Mouse (Mus musculus): Measurements from ENCODE around the gene Kcnc3. TPM values are rescaled to one million over a fixed set of nuclear protein-coding genes. Genes with fewer than 3 reads are reported as not detected.

Gene Kcnc3
- polyA plus RNA-seq, 1 experiment from 2014 or later, result 0.22 TPM

- 51% methylated on average over 6 of the region's 6 CpGs for WGBS
- ATAC-seq (replicated peaks; ENCODE audit: low FRiP score) (no peak), DNase-seq (ENCODE audit: low spot score) (no peak)
- no peaks in the 10 kb centered on the region for H3K36me3 ChIP-seq (ENCODE audit: control insufficient read depth, insufficient read depth, low read length)
- no peaks in the 10 kb centered on the region for H3K9me3 ChIP-seq (ENCODE audit: control insufficient read depth, low read length)
- H3K27me3 ChIP-seq (replicated peaks; ENCODE audit: control insufficient read depth, insufficient read depth, low read length), result peaks cover 33% of the 10 kb centered on the region
- H3K4me2 ChIP-seq, result no peak overlapping the region
- H3K4me1 ChIP-seq (replicated peaks; ENCODE audit: control insufficient read depth, insufficient read depth, low read length), result no peaks in the 10 kb centered on the region
- no peak overlapping the region for H3K27ac ChIP-seq (ENCODE audit: low read depth, low read length)
- H3K9ac ChIP-seq (ENCODE audit: low read depth, low read length), result no peak overlapping the region
- H3K4me3 ChIP-seq (ENCODE audit: low read depth, low read length), result no peak overlapping the region
Measured at GRCm38 (mm10) chr7:44581637-44582036, 8.8 kb upstream of the Kcnc3 start.

- Histone ChIP-seq H3K4me1 (replicated peaks; ENCODE audit: control insufficient read depth, insufficient read depth, low read length) (no peaks in the 10 kb centered on the region), H3K4me2 (no peak overlapping the region), H3K9ac (ENCODE audit: low read depth, low read length) (no peak overlapping the region), H3K27me3 (replicated peaks; ENCODE audit: control insufficient read depth, insufficient read depth, low read length) (peaks cover 43% of the 10 kb centered on the region), H3K36me3 (ENCODE audit: control insufficient read depth, insufficient read depth, low read length) (no peaks in the 10 kb centered on the region), H3K4me3 (ENCODE audit: low read depth, low read length) (no peak overlapping the region), H3K27ac (ENCODE audit: low read depth, low read length) (no peak overlapping the region), H3K9me3 (ENCODE audit: control insufficient read depth, low read length) (no peaks in the 10 kb centered on the region)
- DNase-seq (ENCODE audit: low spot score), result no peak
- ATAC-seq (replicated peaks; ENCODE audit: low FRiP score), result no peak
- 49% methylated on average over 5 of the region's 5 CpGs for WGBS
Measured at GRCm38 (mm10) chr7:44582709-44583108, 7.8 kb upstream of the Kcnc3 start.

- Histone ChIP-seq H3K36me3 (ENCODE audit: control insufficient read depth, insufficient read depth, low read length) (no peaks in the 10 kb centered on the region), H3K4me2 (no peak overlapping the region), H3K27me3 (replicated peaks; ENCODE audit: control insufficient read depth, insufficient read depth, low read length) (peaks cover 48% of the 10 kb centered on the region), H3K9me3 (ENCODE audit: control insufficient read depth, low read length) (no peaks in the 10 kb centered on the region), H3K4me3 (ENCODE audit: low read depth, low read length) (no peak overlapping the region), H3K27ac (ENCODE audit: low read depth, low read length) (no peak overlapping the region), H3K4me1 (replicated peaks; ENCODE audit: control insufficient read depth, insufficient read depth, low read length) (no peaks in the 10 kb centered on the region), H3K9ac (ENCODE audit: low read depth, low read length) (no peak overlapping the region)
- no peak for DNase-seq (ENCODE audit: low spot score)
- ATAC-seq (replicated peaks; ENCODE audit: low FRiP score), result no peak
- 64% methylated on average over 1 of the region's 1 CpGs for WGBS
Measured at GRCm38 (mm10) chr7:44583146-44583545, 7.3 kb upstream of the Kcnc3 start.

- H3K36me3 ChIP-seq (ENCODE audit: control insufficient read depth, insufficient read depth, low read length), result no peaks in the 10 kb centered on the region
- H3K9me3 ChIP-seq (ENCODE audit: control insufficient read depth, low read length), result no peaks in the 10 kb centered on the region
- peaks cover 3% of the 10 kb centered on the region; the same call in 1 of the 2 replicates for H3K4me1 ChIP-seq (replicated peaks; ENCODE audit: control insufficient read depth, insufficient read depth, low read length)
- peaks cover 60% of the 10 kb centered on the region for H3K27me3 ChIP-seq (replicated peaks; ENCODE audit: control insufficient read depth, insufficient read depth, low read length)
- no peak overlapping the region for H3K9ac ChIP-seq (ENCODE audit: low read depth, low read length)
- ATAC-seq (replicated peaks; ENCODE audit: low FRiP score) (no peak), DNase-seq (ENCODE audit: low spot score) (no peak)
- no peak overlapping the region for H3K4me2 ChIP-seq
- WGBS, result 50% methylated on average over 4 of the region's 4 CpGs
- H3K4me3 ChIP-seq (ENCODE audit: low read depth, low read length), result no peak overlapping the region
- H3K27ac ChIP-seq (ENCODE audit: low read depth, low read length), result no peak overlapping the region
Measured at GRCm38 (mm10) chr7:44584265-44584804, 6.1 kb upstream of the Kcnc3 start.

GRCm38 (mm10) chr7:44584921-44585320 is 5.5 kb upstream of the Kcnc3 start:
- Histone ChIP-seq H3K4me2 (no peak overlapping the region), H3K36me3 (ENCODE audit: control insufficient read depth, insufficient read depth, low read length) (no peaks in the 10 kb centered on the region), H3K9ac (ENCODE audit: low read depth, low read length) (no peak overlapping the region), H3K4me3 (ENCODE audit: low read depth, low read length) (no peak overlapping the region), H3K27ac (ENCODE audit: low read depth, low read length) (no peak overlapping the region), H3K27me3 (replicated peaks; ENCODE audit: control insufficient read depth, insufficient read depth, low read length) (peaks cover 66% of the 10 kb centered on the region), H3K4me1 (replicated peaks; ENCODE audit: control insufficient read depth, insufficient read depth, low read length) (peaks cover 3% of the 10 kb centered on the region; the same call in 1 of the 2 replicates), H3K9me3 (ENCODE audit: control insufficient read depth, low read length) (no peaks in the 10 kb centered on the region)
- 81% methylated on average over 6 of the region's 6 CpGs for WGBS
- DNase-seq (ENCODE audit: low spot score), result no peak
- no peak for ATAC-seq (replicated peaks; ENCODE audit: low FRiP score)

- Histone ChIP-seq H3K27ac (ENCODE audit: low read depth, low read length) (no peak overlapping the region), H3K9me3 (ENCODE audit: control insufficient read depth, low read length) (no peaks in the 10 kb centered on the region), H3K9ac (ENCODE audit: low read depth, low read length) (no peak overlapping the region), H3K27me3 (replicated peaks; ENCODE audit: control insufficient read depth, insufficient read depth, low read length) (peaks cover 69% of the 10 kb centered on the region), H3K4me2 (no peak overlapping the region), H3K36me3 (ENCODE audit: control insufficient read depth, insufficient read depth, low read length) (no peaks in the 10 kb centered on the region), H3K4me1 (replicated peaks; ENCODE audit: control insufficient read depth, insufficient read depth, low read length) (peaks cover 3% of the 10 kb centered on the region; the same call in 1 of the 2 replicates), H3K4me3 (ENCODE audit: low read depth, low read length) (no peak overlapping the region)
- ATAC-seq (replicated peaks; ENCODE audit: low FRiP score) (no peak), DNase-seq (ENCODE audit: low spot score) (no peak)
- WGBS, result 77% methylated on average over 6 of the region's 6 CpGs
Measured at GRCm38 (mm10) chr7:44585606-44586005, 4.9 kb upstream of the Kcnc3 start.

- ATAC-seq (replicated peaks; ENCODE audit: low FRiP score) (no peak), DNase-seq (ENCODE audit: low spot score) (no peak)
- H3K9ac ChIP-seq (ENCODE audit: low read depth, low read length), result no peak overlapping the region
- no peaks in the 10 kb centered on the region for H3K36me3 ChIP-seq (ENCODE audit: control insufficient read depth, insufficient read depth, low read length)
- H3K4me2 ChIP-seq, result peak overlapping the region; percentile 45
- H3K4me1 ChIP-seq (replicated peaks; ENCODE audit: control insufficient read depth, insufficient read depth, low read length), result peaks cover 3% of the 10 kb centered on the region; the same call in 1 of the 2 replicates
- no peak overlapping the region for H3K27ac ChIP-seq (ENCODE audit: low read depth, low read length)
- peaks cover 78% of the 10 kb centered on the region for H3K27me3 ChIP-seq (replicated peaks; ENCODE audit: control insufficient read depth, insufficient read depth, low read length)
- H3K9me3 ChIP-seq (ENCODE audit: control insufficient read depth, low read length), result no peaks in the 10 kb centered on the region
- 16% methylated on average over 19 of the region's 19 CpGs for WGBS
- H3K4me3 ChIP-seq (ENCODE audit: low read depth, low read length), result peak overlapping the region; percentile 20; the same call in 1 of the 2 replicates
Measured at GRCm38 (mm10) chr7:44586518-44586917, 3.9 kb upstream of the Kcnc3 start.

- ATAC-seq (replicated peaks; ENCODE audit: low FRiP score), result no peak
- Histone ChIP-seq H3K27me3 (replicated peaks; ENCODE audit: control insufficient read depth, insufficient read depth, low read length) (peaks cover 81% of the 10 kb centered on the region), H3K4me2 (peak overlapping the region; percentile 45)
Measured at GRCm38 (mm10) chr7:44586930-44587329, 3.5 kb upstream of the Kcnc3 start.

GRCm38 (mm10) chr7:44587676-44588075 is 2.8 kb upstream of the Kcnc3 start:
- Histone ChIP-seq H3K4me3 (ENCODE audit: low read depth, low read length) (peak overlapping the region; percentile 7; the same call in 1 of the 2 replicates), H3K27ac (ENCODE audit: low read depth, low read length) (no peak overlapping the region), H3K9me3 (ENCODE audit: control insufficient read depth, low read length) (no peaks in the 10 kb centered on the region), H3K4me1 (replicated peaks; ENCODE audit: control insufficient read depth, insufficient read depth, low read length) (peaks cover 3% of the 10 kb centered on the region; the same call in 1 of the 2 replicates), H3K4me2 (no peak overlapping the region), H3K27me3 (replicated peaks; ENCODE audit: control insufficient read depth, insufficient read depth, low read length) (peaks cover 84% of the 10 kb centered on the region), H3K36me3 (ENCODE audit: control insufficient read depth, insufficient read depth, low read length) (no peaks in the 10 kb centered on the region), H3K9ac (ENCODE audit: low read depth, low read length) (no peak overlapping the region)
- no peak for DNase-seq (ENCODE audit: low spot score)
- WGBS, result 39% methylated on average over 6 of the region's 6 CpGs
- no peak for ATAC-seq (replicated peaks; ENCODE audit: low FRiP score)

More at GRCm38 (mm10) chr7:44586930-44587329, 3.5 kb upstream of the Kcnc3 start:
- H3K4me3 ChIP-seq (ENCODE audit: low read depth, low read length), result peak overlapping the region; percentile 20; the same call in 1 of the 2 replicates
- H3K9ac ChIP-seq (ENCODE audit: low read depth, low read length), result no peak overlapping the region
- H3K4me1 ChIP-seq (replicated peaks; ENCODE audit: control insufficient read depth, insufficient read depth, low read length), result peaks cover 3% of the 10 kb centered on the region; the same call in 1 of the 2 replicates
- H3K9me3 ChIP-seq (ENCODE audit: control insufficient read depth, low read length), result no peaks in the 10 kb centered on the region
- no peak overlapping the region for H3K27ac ChIP-seq (ENCODE audit: low read depth, low read length)
- no peaks in the 10 kb centered on the region for H3K36me3 ChIP-seq (ENCODE audit: control insufficient read depth, insufficient read depth, low read length)
- 1% methylated on average over 18 of the region's 18 CpGs for WGBS
- no peak for DNase-seq (ENCODE audit: low spot score)
